Mouse (Mus musculus): ENCODE measurements at regions not wholly inside any gene's neighbourhood (a gene's known extent, or its start where the extent isn't known, plus 50 kb on each side); places are given as distances from the start of the nearest gene placed in this dataset.

DNA sequence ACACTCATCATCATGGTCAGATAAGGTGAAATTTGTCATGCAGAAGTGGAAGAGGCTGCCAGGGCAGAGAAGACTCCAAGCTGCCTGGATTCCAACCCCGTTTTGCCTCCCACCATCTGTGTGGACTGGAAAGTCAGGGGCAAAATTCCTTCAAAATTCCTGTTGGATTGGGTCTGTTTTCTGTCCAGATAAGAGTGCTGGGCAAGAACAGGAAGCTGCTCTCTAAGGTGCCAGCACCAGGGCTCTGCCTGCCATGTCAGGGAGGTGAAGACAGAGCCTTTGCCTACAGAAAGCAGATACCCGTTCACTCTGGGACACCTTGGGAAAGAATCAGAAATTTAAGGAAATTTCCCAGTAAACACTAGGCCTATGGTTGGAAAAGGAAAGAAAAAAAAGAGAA, 112.5 kb upstream of the Sash1 start:
- TF ChIP-seq CTCF (IDR thresholded peaks at IDR 0.05; ENCODE audit: borderline replicate concordance, extremely low read depth, insufficient read depth, insufficient read length), result no peak
- TF ChIP-seq POLR2A (IDR thresholded peaks at IDR 0.05; ENCODE audit: borderline replicate concordance, extremely low read depth, insufficient read depth, insufficient read length, poor library complexity, severe bottlenecking), result no peak

Data from brain, embryonic 14.5 days (tissue).